Mouse (Mus musculus): ENCODE measurements around the gene Ttbk1. TPM values are rescaled to one million over a fixed set of nuclear protein-coding genes. Genes with fewer than 3 reads are reported as not detected.
A peak's percentile ranks its signal among the peaks of the same experiment; 100 is the strongest.

The Ttbk1 gene
- total RNA-seq (2018; cell fraction: chromatin; rRNA removed) = under 1 TPM in 1 of 26 experiments, not detected in 25; 0.13 TPM
- total RNA-seq (2018; cell fraction: cytosol; rRNA removed) = under 1 TPM in 1 of 26 experiments, not detected in 25; 0.03 TPM
- total RNA-seq (2018; cell fraction: nucleus; rRNA removed) = under 1 TPM in 2 of 26 experiments, not detected in 24; 0.07 to 0.08 TPM
- polyA plus RNA-seq (2018) = not detected in 3 replicates

GRCm38 (mm10) chr17:46487431-46487830, at the start of gene Ttbk1:
Gene Ttbk1, minus strand, starts transcription at chr17:46487675.
- Histone ChIP-seq H3K27ac (no peak within 1 kb of the TSS), H3K79me2 (ENCODE audit: inconsistent target) (no peaks in the 10 kb centered on the region), H3K36me3 (ENCODE audit: inconsistent target) (no peaks in the 10 kb centered on the region), H3K4me3 (ENCODE audit: inconsistent target) (no peak within 1 kb of the TSS)
- 4% methylated on average over 38 of the region's 49 CpGs for WGBS (ENCODE audit: missing documents)

- H3K79me2 ChIP-seq (ENCODE audit: inconsistent target) = peaks cover 6% of the 10 kb centered on the region; the same call in 1 of the 2 replicates
- WGBS (ENCODE audit: missing documents) = 67% methylated on average over 9 of the region's 12 CpGs
- no peak overlapping the region for H3K27ac ChIP-seq
- peaks cover 13% of the 10 kb centered on the region; the same call in 1 of the 2 replicates for H3K36me3 ChIP-seq (ENCODE audit: inconsistent target)
- no peak overlapping the region for H3K4me3 ChIP-seq (ENCODE audit: inconsistent target)
Measured at GRCm38 (mm10) chr17:46525579-46526307, 38.3 kb upstream of the Ttbk1 start.

DNA sequence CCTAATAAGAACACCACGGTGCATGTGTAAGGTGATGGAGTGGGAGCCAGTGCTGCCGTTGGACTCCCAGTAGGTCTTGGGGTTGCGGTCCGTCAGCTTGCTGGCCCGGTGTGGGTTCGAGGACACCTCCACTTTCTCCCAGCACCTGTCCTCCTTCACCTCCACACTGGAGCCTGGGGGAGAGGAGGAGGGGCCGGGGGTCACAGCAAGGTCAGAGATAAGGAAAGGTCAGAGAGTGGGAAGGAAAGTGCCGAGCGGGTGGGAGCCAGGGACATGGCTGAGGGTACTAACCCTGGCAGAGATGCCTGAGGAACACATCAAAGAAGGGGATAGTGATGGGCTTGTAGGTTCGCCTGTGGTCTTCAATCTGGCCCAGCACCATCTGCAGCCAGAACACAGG, 37.6 kb upstream of the Ttbk1 start:
- Histone ChIP-seq H3K79me2 (ENCODE audit: inconsistent target) (peaks cover 6% of the 10 kb centered on the region; the same call in 1 of the 2 replicates), H3K36me3 (ENCODE audit: inconsistent target) (peaks cover 13% of the 10 kb centered on the region; the same call in 1 of the 2 replicates), H3K4me3 (ENCODE audit: inconsistent target) (no peak overlapping the region), H3K27ac (no peak overlapping the region)
- 96% methylated on average over 10 of the region's 10 CpGs for WGBS (ENCODE audit: missing documents)

DNA sequence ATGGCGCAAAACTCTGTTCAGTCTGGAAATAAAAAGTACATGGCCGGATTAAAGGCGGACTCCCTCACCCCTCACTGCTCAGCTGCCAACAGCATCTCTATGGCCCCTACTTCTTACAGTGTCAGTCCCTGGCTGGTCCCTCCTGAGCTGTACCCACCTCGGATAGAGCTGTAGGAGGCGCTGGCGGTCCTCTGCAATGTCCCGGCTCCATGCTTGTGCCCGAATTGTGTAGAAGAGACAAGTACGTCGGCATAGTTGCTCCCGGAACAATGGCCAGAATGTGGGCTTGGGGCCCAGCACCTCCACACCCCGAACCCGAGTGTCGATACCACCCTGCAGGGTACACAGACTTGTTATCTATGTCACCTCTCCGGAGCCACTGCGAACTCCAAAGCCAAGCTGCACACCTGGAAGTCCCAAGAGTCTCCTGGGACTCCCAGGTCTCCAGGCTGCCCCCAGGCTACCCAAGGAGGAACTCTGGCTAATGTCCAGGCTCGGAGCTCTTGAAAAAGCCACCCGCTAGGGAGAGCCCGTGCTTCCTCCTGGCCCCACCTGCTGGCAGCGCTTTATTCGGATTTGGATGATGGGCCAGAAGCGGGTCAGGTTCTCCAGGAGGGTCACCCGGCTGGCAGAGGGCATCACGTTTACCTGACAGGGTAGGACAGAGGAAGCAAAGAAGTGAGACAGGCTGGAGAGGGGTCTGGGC, 34.6 kb upstream of the Ttbk1 start:
- WGBS (ENCODE audit: missing documents) = 87% methylated on average over 21 of the region's 24 CpGs
- Histone ChIP-seq H3K4me3 (ENCODE audit: inconsistent target) (no peak overlapping the region), H3K36me3 (ENCODE audit: inconsistent target) (peaks cover 5% of the 10 kb centered on the region; the same call in 1 of the 2 replicates), H3K79me2 (ENCODE audit: inconsistent target) (peaks cover 6% of the 10 kb centered on the region; the same call in 1 of the 2 replicates), H3K27ac (no peak overlapping the region)

DNA sequence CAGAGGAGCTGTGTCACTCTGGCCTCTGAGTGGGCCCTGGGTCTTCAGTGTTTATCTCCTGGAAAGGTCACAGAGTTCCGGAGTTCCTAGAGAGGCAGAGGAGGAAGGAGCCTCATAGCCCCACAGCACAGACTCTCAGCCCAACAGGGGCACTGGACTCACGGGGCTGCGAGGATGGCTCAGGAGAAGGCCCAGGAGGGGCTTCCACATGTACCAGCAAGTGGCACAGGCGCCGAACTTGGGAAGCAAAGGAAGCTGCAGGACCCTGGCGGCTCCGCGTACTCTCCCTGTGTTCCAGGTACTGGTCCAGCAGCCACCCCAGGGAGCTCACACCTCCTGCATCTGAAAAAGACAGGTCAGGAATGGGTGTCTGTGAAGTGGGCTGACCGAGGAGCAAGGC, 33.7 kb upstream of the Ttbk1 start:
- Histone ChIP-seq H3K79me2 (ENCODE audit: inconsistent target) (peaks cover 6% of the 10 kb centered on the region; the same call in 1 of the 2 replicates), H3K36me3 (ENCODE audit: inconsistent target) (peaks cover 5% of the 10 kb centered on the region; the same call in 1 of the 2 replicates), H3K4me3 (ENCODE audit: inconsistent target) (peak overlapping the region; percentile 49), H3K27ac (peak overlapping the region; percentile 48)
- WGBS (ENCODE audit: missing documents) = 89% methylated on average over 9 of the region's 9 CpGs

GRCm38 (mm10) chr17:46520385-46520979, 33.0 kb upstream of the Ttbk1 start:
- H3K4me3 ChIP-seq (ENCODE audit: inconsistent target) = peak overlapping the region; percentile 49
- H3K36me3 ChIP-seq (ENCODE audit: inconsistent target) = peaks cover 5% of the 10 kb centered on the region; the same call in 1 of the 2 replicates
- peak overlapping the region; percentile 48 for H3K27ac ChIP-seq
- peaks cover 6% of the 10 kb centered on the region; the same call in 1 of the 2 replicates for H3K79me2 ChIP-seq (ENCODE audit: inconsistent target)
- WGBS (ENCODE audit: missing documents) = 35% methylated on average over 25 of the region's 25 CpGs

GRCm38 (mm10) chr17:46519971-46520370, 32.5 kb upstream of the Ttbk1 start:
- Histone ChIP-seq H3K4me3 (ENCODE audit: inconsistent target) (peak overlapping the region; percentile 49), H3K36me3 (ENCODE audit: inconsistent target) (peaks cover 5% of the 10 kb centered on the region; the same call in 1 of the 2 replicates), H3K27ac (no peak overlapping the region), H3K79me2 (ENCODE audit: inconsistent target) (peaks cover 6% of the 10 kb centered on the region; the same call in 1 of the 2 replicates)
- WGBS (ENCODE audit: missing documents) = 85% methylated on average over 10 of the region's 10 CpGs

- no peak overlapping the region for H3K27ac ChIP-seq
- H3K36me3 ChIP-seq (ENCODE audit: inconsistent target) = no peaks in the 10 kb centered on the region
- WGBS (ENCODE audit: missing documents) = 83% methylated on average over 2 of the region's 2 CpGs
- H3K4me3 ChIP-seq (ENCODE audit: inconsistent target) = no peak overlapping the region
- H3K79me2 ChIP-seq (ENCODE audit: inconsistent target) = no peaks in the 10 kb centered on the region
Measured at GRCm38 (mm10) chr17:46513329-46513728, 25.9 kb upstream of the Ttbk1 start.

GRCm38 (mm10) chr17:46511059-46511710, 23.7 kb upstream of the Ttbk1 start:
- WGBS (ENCODE audit: missing documents) = 81% methylated on average over 11 of the region's 11 CpGs
- Histone ChIP-seq H3K27ac (no peak overlapping the region), H3K4me3 (ENCODE audit: inconsistent target) (no peak overlapping the region), H3K79me2 (ENCODE audit: inconsistent target) (no peaks in the 10 kb centered on the region), H3K36me3 (ENCODE audit: inconsistent target) (no peaks in the 10 kb centered on the region)

DNA sequence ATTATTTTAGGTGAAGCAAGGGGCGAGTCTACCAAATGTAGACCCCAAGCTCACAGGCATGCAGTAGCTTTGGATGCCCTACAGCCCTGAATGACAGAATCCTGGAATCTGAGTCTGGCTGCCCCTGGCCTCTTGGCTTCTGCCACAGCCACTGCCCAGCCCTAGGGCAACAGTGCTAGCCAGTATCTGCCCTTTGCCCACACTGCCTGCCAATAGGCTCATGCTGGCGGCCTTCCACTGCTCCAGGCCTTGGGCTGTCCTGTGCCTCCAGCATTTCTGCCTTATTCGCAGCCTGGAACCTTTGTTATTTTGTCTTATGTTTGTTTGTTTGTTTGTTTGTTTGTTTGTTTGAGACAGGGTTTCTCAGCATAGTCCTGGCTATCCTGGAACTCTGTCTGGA, 18.1 kb upstream of the Ttbk1 start:
- 92% methylated on average over 3 of the region's 3 CpGs for WGBS (ENCODE audit: missing documents)

GRCm38 (mm10) chr17:46503847-46504638, 16.6 kb upstream of the Ttbk1 start:
- Histone ChIP-seq H3K36me3 (ENCODE audit: inconsistent target) (no peaks in the 10 kb centered on the region), H3K27ac (no peak overlapping the region), H3K4me3 (ENCODE audit: inconsistent target) (no peak overlapping the region), H3K79me2 (ENCODE audit: inconsistent target) (no peaks in the 10 kb centered on the region)
- 96% methylated on average over 14 of the region's 14 CpGs for WGBS (ENCODE audit: missing documents)

More for the DNA sequence above, 18.1 kb upstream of the Ttbk1 start:
- Histone ChIP-seq H3K36me3 (ENCODE audit: inconsistent target) (no peaks in the 10 kb centered on the region), H3K27ac (no peak overlapping the region), H3K4me3 (ENCODE audit: inconsistent target) (no peak overlapping the region), H3K79me2 (ENCODE audit: inconsistent target) (no peaks in the 10 kb centered on the region)

GRCm38 (mm10) chr17:46502775-46503174, 15.3 kb upstream of the Ttbk1 start:
- Histone ChIP-seq H3K36me3 (ENCODE audit: inconsistent target) (no peaks in the 10 kb centered on the region), H3K4me3 (ENCODE audit: inconsistent target) (no peak overlapping the region), H3K27ac (no peak overlapping the region), H3K79me2 (ENCODE audit: inconsistent target) (no peaks in the 10 kb centered on the region)
- WGBS (ENCODE audit: missing documents) = 95% methylated on average over 2 of the region's 2 CpGs

GRCm38 (mm10) chr17:46497956-46498355, 10.5 kb upstream of the Ttbk1 start:
- H3K36me3 ChIP-seq (ENCODE audit: inconsistent target) = no peaks in the 10 kb centered on the region
- no peaks in the 10 kb centered on the region for H3K79me2 ChIP-seq (ENCODE audit: inconsistent target)
- 81% methylated on average over 8 of the region's 8 CpGs for WGBS (ENCODE audit: missing documents)
- H3K27ac ChIP-seq = no peak overlapping the region
- H3K4me3 ChIP-seq (ENCODE audit: inconsistent target) = no peak overlapping the region
